Mouse (Mus musculus) neural tube, embryonic 10.5 days (tissue): ENCODE measurements around the gene Noc2l.

Experiments
- DNase-seq: peaks from one replicate; pipeline ENCODE4 v3.0.0-alpha.2; 2017; ENCODE audit warnings: low spot score; ENCODE audit errors: extremely low spot score

Gene Noc2l

GRCm38 (mm10) chr4:156235808-156236533 lies at the start of gene Noc2l:
Noc2l (plus strand) TSS chr4:156236010.
- peak; percentile 96 for DNase-seq

GRCm38 (mm10) chr4:156188162-156188810 lies 47.5 kb upstream of the Noc2l start:
- no peak for DNase-seq

- DNase-seq = peak; percentile 64
These were observed 46.9 kb upstream of the Noc2l start for GRCm38 (mm10) chr4:156188811-156189323.

GRCm38 (mm10) chr4:156192421-156193199 lies 43.2 kb upstream of the Noc2l start:
- DNase-seq = no peak

- DNase-seq = no peak
These were observed 42.6 kb upstream of the Noc2l start for GRCm38 (mm10) chr4:156193200-156193590.

- no peak for DNase-seq
These were observed 41.9 kb upstream of the Noc2l start for GRCm38 (mm10) chr4:156193906-156194305.

- no peak for DNase-seq
These were observed 41.5 kb upstream of the Noc2l start for GRCm38 (mm10) chr4:156194346-156194745.

GRCm38 (mm10) chr4:156195927-156196870 lies 39.6 kb upstream of the Noc2l start:
- DNase-seq = peak; percentile 61

GRCm38 (mm10) chr4:156197131-156197828 lies 38.5 kb upstream of the Noc2l start, which contains the start of gene Agrn:
Agrn (minus strand) TSS chr4:156197488.
- peak; percentile 79 for DNase-seq

GRCm38 (mm10) chr4:156197829-156198205 lies 38.0 kb upstream of the Noc2l start:
- peak; percentile 94 for DNase-seq

GRCm38 (mm10) chr4:156200623-156201475 lies 35.0 kb upstream of the Noc2l start, which contains the start of gene Isg15:
Isg15 (minus strand) TSS chr4:156200818.
- no peak for DNase-seq

- no peak for DNase-seq
These were observed 33.3 kb upstream of the Noc2l start for GRCm38 (mm10) chr4:156202462-156202893.

GRCm38 (mm10) chr4:156203001-156203412 lies 32.8 kb upstream of the Noc2l start, which contains the start of gene AW011738:
AW011738 (plus strand) TSS chr4:156203304.
- peak; percentile 78 for DNase-seq

GRCm38 (mm10) chr4:156203413-156204131 lies 32.2 kb upstream of the Noc2l start:
- DNase-seq = no peak

- DNase-seq = no peak
These were observed 26.9 kb upstream of the Noc2l start for GRCm38 (mm10) chr4:156208872-156209271.

- no peak for DNase-seq
These were observed 25.7 kb upstream of the Noc2l start for GRCm38 (mm10) chr4:156209963-156210635.

- no peak for DNase-seq
These were observed 22.7 kb upstream of the Noc2l start for GRCm38 (mm10) chr4:156213134-156213533.

- no peak for DNase-seq
These were observed 20.2 kb upstream of the Noc2l start, which contains the start of gene Perm1 for GRCm38 (mm10) chr4:156215649-156216048. Perm1 (plus strand) TSS chr4:156215868.
